Mouse (Mus musculus) heart, adult 18-20 months (tissue): Measurements from ENCODE around the gene Gm7138. TPM values are rescaled to one million over a fixed set of nuclear protein-coding genes. Genes with fewer than 3 reads are reported as not detected.
"Not testable (repeated sequence)": the region's sequence is repeated elsewhere in the genome, so short reads cannot be mapped to it uniquely, and the experiment has no call there.

ENCODE experiments used
- DNase-seq, 2 experiments: peaks; one replicate each; pipeline ENCODE4 v3.0.0; 2021 to 2022; ENCODE audit warnings: mixed read lengths in 1 of 2
- total RNA-seq, 2 experiments: library from RNA; stranded (reverse); gene quantifications; 2 replicates each; pipeline ENCODE4 v1.2.3; 2021

Gene Gm7138
- total RNA-seq, 2 experiments from 2014 or later, result not detected

DNA sequence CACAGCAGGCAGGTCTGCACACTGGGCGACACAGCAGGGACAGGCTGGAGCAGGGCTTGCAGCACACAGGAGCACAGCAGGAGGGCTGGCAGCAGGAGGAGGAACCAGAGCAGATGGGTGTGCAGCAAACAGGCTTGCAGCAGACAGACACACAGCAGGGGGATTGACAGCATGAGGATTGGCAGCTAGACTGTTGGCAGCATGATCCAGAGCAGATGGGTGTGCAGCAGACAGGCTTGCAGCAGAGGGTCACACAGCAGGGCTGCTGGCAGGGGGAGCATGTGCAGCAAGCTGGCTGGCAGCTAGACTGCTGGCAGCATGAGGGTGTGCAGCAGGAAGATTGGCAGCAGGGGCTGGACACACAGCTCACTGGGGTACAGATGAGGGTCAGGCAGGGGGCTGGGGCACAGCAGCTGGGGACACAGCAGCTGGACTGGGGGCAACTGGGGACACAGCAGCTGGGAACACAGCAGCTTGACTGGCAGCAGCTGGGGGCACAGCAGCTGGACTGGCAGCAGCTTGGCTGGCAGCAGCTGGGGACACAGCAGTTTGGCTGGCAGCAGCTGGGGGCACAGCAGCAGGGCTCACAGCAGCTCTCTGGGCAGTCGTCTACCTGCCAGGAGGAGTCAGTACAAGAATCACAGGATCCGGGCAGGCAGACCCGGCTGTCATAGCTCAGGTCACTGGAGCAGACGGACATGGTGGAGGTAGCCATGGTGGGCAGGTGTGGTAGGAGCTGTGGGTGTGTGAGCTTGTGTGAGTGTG lies 34.6 kb downstream of the Gm7138 start, which contains the start of gene Gm18596:
Gm18596 (minus strand) TSS at position 715 of the 765 bp plus-strand sequence.
- DNase-seq, result not testable (repeated sequence)

GRCm38 (mm10) chr10:77738929-77739328 lies 37.8 kb downstream of the Gm7138 start:
- no peak for DNase-seq

DNA sequence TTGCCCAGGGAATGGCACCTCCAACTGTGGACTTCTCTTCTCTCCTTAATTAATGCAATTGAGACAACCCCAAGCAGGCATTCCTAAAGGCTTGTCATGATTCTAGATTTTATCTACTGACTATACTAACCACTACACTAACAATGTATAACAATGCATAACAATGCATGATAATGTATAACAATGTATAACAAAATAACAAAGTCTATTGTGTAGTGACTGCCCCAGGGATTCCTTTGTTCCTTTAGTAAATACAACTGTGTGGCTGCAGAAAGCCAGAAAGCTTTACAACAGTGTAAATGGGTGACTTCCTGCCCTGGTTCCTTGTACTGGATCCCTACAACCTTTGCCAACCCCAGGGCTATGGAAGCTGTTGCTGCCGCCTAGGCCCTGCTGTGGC lies 40.8 kb downstream of the Gm7138 start:
- DNase-seq, result no peak

DNA sequence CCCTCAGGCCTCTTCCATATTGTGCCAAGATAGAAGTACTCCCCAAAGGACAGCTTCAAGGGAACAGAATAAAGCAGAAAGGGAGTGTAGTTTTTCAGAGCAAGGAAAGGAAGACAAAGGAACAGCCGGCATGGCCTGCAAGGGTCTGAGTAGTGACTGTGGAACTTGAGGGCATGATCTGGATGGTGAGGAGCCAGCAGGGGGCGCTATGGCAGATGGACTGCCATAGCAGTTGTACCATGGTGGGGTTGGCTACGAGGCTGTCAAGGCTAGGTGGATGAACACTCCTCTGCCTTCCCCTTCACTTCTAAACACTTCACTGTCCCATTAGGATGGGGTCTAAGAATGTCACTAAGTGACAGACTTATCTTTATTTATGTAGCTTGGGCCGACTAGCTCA lies 47.5 kb downstream of the Gm7138 start:
- peak in 1 of 2 experiments; percentile 10 for DNase-seq

GRCm38 (mm10) chr10:77728280-77728679 lies 48.5 kb downstream of the Gm7138 start:
- no peak for DNase-seq

Other genes with a start within 250 kb of the Gm7138 start
- gene Itgb2, start 246.7 kb downstream of the Gm7138 start, total RNA-seq, result 1 to 10 TPM; 6.8 to 7.9 TPM
- 100 to 1,000 TPM; 132 to 150 TPM for gene Pttg1ip, start 195.2 kb downstream of the Gm7138 start, total RNA-seq
- gene Sumo3, start 170.8 kb downstream of the Gm7138 start, total RNA-seq, result 10 to 100 TPM; 81.7 to 82.3 TPM
- 10 to 100 TPM; 15.5 to 15.7 TPM for gene Gm49325, start 170.7 kb downstream of the Gm7138 start, total RNA-seq
- 10 to 100 TPM; 80.9 to 82.8 TPM for gene Ube2g2, start 154.7 kb downstream of the Gm7138 start, total RNA-seq
- not detected for gene Tspear, start 90.4 kb downstream of the Gm7138 start, total RNA-seq
- gene Gm19402, start 86.2 kb downstream of the Gm7138 start, total RNA-seq, result not detected
- gene Gm9508, start 79.7 kb downstream of the Gm7138 start, total RNA-seq, result not detected
- gene Gm10272, start 70.3 kb downstream of the Gm7138 start, total RNA-seq, result not detected
- gene Gm10024, start 65.5 kb downstream of the Gm7138 start, total RNA-seq, result not detected
- gene Gm10142, start 61.1 kb downstream of the Gm7138 start, total RNA-seq, result not detected
- gene Krtap12-1, start 56.3 kb downstream of the Gm7138 start, total RNA-seq, result not detected
- not detected for gene Gm10100, start 50.5 kb downstream of the Gm7138 start, total RNA-seq
- not detected for gene Gm18596, start 34.3 kb downstream of the Gm7138 start, total RNA-seq
- gene Gm9736, start 25.6 kb downstream of the Gm7138 start, total RNA-seq, result not detected
- not detected for gene Gm3233, start 17.3 kb downstream of the Gm7138 start, total RNA-seq
- not detected for gene Gm3238, start 5.6 kb downstream of the Gm7138 start, total RNA-seq
- gene Gm3250, start 5.6 kb upstream of the Gm7138 start, total RNA-seq, result not detected
- not detected for gene Gm7137, start 11.3 kb upstream of the Gm7138 start, total RNA-seq
- gene Gm9639, start 18.1 kb upstream of the Gm7138 start, total RNA-seq, result not detected
- not detected for gene Gm19668, start 22.2 kb upstream of the Gm7138 start, total RNA-seq
- gene Gm9507, start 34.9 kb upstream of the Gm7138 start, total RNA-seq, result not detected
- not detected for gene Gm2696, start 37.7 kb upstream of the Gm7138 start, total RNA-seq
- gene Krtap10-4, start 50.2 kb upstream of the Gm7138 start, total RNA-seq, result not detected
- gene Krtap10-10, start 59.0 kb upstream of the Gm7138 start, total RNA-seq, result not detected
- not detected for gene Gm36176, start 69.9 kb upstream of the Gm7138 start, total RNA-seq
- not detected for gene Gm10318, start 75.9 kb upstream of the Gm7138 start, total RNA-seq
- gene Gm3285, start 85.0 kb upstream of the Gm7138 start, total RNA-seq, result not detected
- gene Lrrc3, start 125.6 kb upstream of the Gm7138 start, total RNA-seq, result under 1 TPM; 0.49 to 0.69 TPM
- gene Trpm2, start 193.6 kb upstream of the Gm7138 start, total RNA-seq, result 1 to 10 TPM in 1 of 2 experiments, under 1 TPM in 1; 0.99 to 1.5 TPM
- 1 to 10 TPM; 8.8 to 9.8 TPM for gene 1810043G02Rik, start 201.6 kb upstream of the Gm7138 start, total RNA-seq
- gene Pfkl, start 233.1 kb upstream of the Gm7138 start, total RNA-seq, result 100 to 1,000 TPM; 114 to 120 TPM